Mouse (Mus musculus) ES-E14 (cell line): ENCODE measurements around the gene Syt2.

Source experiments
- CHD2 ChIP-seq: IDR thresholded peaks from 2 replicates; pipeline ENCODE4 v1.6.1; 2014; ENCODE audit warnings: mild to moderate bottlenecking, low read depth, low read length, inconsistent platforms
- HCFC1 ChIP-seq: IDR thresholded peaks from 2 replicates; pipeline ENCODE4 v1.6.1; 2012; ENCODE audit warnings: low read length, inconsistent platforms, borderline replicate concordance; ENCODE audit not compliant: insufficient read depth
- MAFK ChIP-seq: IDR thresholded peaks from 2 replicates; pipeline ENCODE4 v1.6.1; 2014; ENCODE audit warnings: mild to moderate bottlenecking, low read depth, low read length, inconsistent platforms; ENCODE audit not compliant: insufficient read depth
- ZNF384 ChIP-seq: IDR thresholded peaks from 2 replicates; pipeline ENCODE4 v1.6.1; 2012; ENCODE audit warnings: low read depth, low read length, inconsistent platforms

DNA sequence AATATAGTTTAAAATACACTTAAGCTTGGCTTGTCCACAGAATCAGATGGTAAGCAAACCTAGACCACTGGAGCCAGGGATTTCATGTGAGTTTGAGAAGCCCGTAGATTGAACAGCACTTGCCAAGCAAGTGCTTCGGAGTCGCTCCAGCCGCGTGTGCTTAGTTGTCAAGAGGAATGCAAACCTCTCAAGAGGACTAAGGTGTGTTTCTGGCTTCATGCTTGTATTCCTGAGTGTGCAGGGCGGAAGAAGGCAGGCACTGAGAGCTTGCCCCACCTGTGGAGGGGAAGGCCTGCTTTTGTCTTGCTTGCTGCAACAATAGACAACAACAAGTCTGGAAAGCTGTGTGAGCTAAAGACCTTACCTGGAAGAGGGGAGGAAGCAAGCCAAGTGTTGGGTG, 2.8 kb upstream of the Syt2 start:
- TF ChIP-seq ZNF384 (no peak), HCFC1 (no peak), MAFK (no peak), CHD2 (no peak)
